Mouse (Mus musculus) liver, embryonic 12.5 days (tissue): ENCODE measurements around the gene Pak6. TPM values are rescaled to one million over a fixed set of nuclear protein-coding genes. Genes with fewer than 3 reads are reported as not detected.

Source experiments
- ATAC-seq: fragments of 200-750 bp; cut with Nextera tagmentation; 2 replicates; pipeline ENCODE4 v1.8.0; 2017; ENCODE audit warnings: moderate number of reproducible peaks, mild to moderate bottlenecking, moderate library complexity
- H3K27ac ChIP-seq: fragments of 300-500 bp; sonication (generic); 2 replicates; pipeline ENCODE4 v1.5.1; 2016; ENCODE audit warnings: mild to moderate bottlenecking
- H3K27me3 ChIP-seq: fragments of 300-500 bp; sonication (generic); replicated peaks from 2 replicates; pipeline ENCODE4 v1.6.1; 2016; ENCODE audit warnings: mild to moderate bottlenecking, moderate library complexity
- H3K36me3 ChIP-seq: fragments of 300-500 bp; sonication (generic); 2 replicates; pipeline ENCODE4 v1.6.1; 2016; ENCODE audit warnings: mild to moderate bottlenecking, moderate library complexity
- H3K4me1 ChIP-seq: fragments of 300-500 bp; sonication (generic); 2 replicates; pipeline ENCODE4 v1.6.1; 2016
- H3K4me2 ChIP-seq: fragments of 300-500 bp; sonication (generic); 2 replicates; pipeline ENCODE4 v1.6.1; 2016; ENCODE audit warnings: mild to moderate bottlenecking, moderate library complexity
- H3K4me3 ChIP-seq: fragments of 300-500 bp; sonication (generic); 2 replicates; pipeline ENCODE4 v1.5.1; 2016; ENCODE audit warnings: mild to moderate bottlenecking, moderate library complexity
- H3K9ac ChIP-seq: fragments of 300-500 bp; sonication (generic); 2 replicates; pipeline ENCODE4 v1.6.1; 2016; ENCODE audit warnings: mild to moderate bottlenecking, moderate library complexity
- H3K9me3 ChIP-seq: fragments of 300-500 bp; sonication (generic); replicated peaks from 2 replicates; pipeline ENCODE4 v1.6.1; 2016; ENCODE audit warnings: mild to moderate bottlenecking, moderate library complexity
- WGBS: fragments of 180-500 bp; shearing (Covaris S2); methylation state at CpG from one replicate; pipeline ENCODE4 v1.1.7; 2016; ENCODE audit not compliant: insufficient replicate concordance; 5-methylcytosine and 5-hydroxymethylcytosine counted together
- polyA plus RNA-seq: library from polyadenylated mRNA; unstranded; fragments of >200 nt; fragmentation: Nextera tagmentation; extraction: Ambion mirVana; gene quantifications from 2 replicates; pipeline ENCODE4 v1.2.1, GENCODE M21; 2016

The Pak6 gene
- polyA plus RNA-seq, 1 experiment from 2014 or later = 1.4 TPM

DNA sequence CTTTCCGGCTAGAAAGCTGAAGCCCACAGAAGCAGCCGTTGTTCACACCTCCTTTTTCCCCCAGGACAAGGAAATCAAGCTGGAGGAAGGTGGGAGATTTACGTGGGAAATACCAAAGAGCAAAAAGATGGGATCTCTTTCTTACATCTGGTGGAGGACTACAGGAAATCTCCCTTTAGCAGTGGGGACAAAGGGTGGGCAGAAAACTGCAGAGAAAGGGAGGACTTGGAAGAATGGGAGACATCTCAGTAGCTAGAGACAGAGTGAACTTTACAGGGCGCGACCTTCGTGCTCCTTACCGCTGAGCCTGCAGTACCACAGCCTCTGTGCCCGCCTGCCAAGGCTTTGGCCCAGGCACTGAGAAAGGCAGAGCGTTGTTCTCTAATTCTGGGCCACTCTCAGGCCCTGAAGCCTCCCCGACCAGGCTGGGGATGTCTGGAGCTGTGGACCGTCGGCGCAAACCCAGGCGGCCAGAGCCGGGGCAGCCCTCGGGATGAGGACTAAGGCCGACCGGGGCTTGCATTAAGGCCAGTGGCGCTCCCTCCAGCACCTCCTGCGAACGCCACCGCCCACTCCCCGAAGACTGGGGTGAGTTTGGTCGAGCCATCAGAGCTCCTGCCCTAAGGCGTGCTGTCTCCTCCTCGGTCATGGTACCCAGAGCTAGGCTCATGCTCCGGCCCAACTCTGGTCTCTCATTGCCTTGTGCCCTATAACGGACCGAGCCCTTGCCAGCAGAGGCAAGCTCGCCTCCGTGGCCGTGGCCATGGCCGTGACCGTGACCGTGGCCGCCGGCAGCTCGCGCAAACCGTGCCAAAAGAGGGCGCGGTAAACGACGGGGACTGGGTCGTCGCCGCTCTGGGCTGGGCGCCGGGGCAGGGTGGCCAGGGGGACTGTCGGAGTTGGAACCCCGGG is 39.1 kb downstream of the Pak6 start:
- H3K9ac ChIP-seq = no peak overlapping the region
- peaks cover 96% of the 10 kb centered on the region for H3K27me3 ChIP-seq
- peak overlapping the region; percentile 50 for H3K4me3 ChIP-seq
- no peaks in the 10 kb centered on the region for H3K36me3 ChIP-seq
- H3K9me3 ChIP-seq = no peaks in the 10 kb centered on the region
- 8% methylated on average over 51 of the region's 51 CpGs for WGBS
- no peak overlapping the region for H3K27ac ChIP-seq
- peak overlapping the region; percentile 71 for H3K4me2 ChIP-seq
- ATAC-seq = no peak
- peaks cover 36% of the 10 kb centered on the region for H3K4me1 ChIP-seq

- Histone ChIP-seq H3K27me3 (peaks cover 98% of the 10 kb centered on the region), H3K4me3 (peak overlapping the region; percentile 50), H3K4me2 (peak overlapping the region; percentile 71), H3K4me1 (peaks cover 36% of the 10 kb centered on the region), H3K27ac (no peak overlapping the region), H3K9ac (0 out of 2 replicates have a peak overlapping the region, but pooled peaks have one; percentile 20), H3K9me3 (no peaks in the 10 kb centered on the region), H3K36me3 (no peaks in the 10 kb centered on the region)
- ATAC-seq = peak; percentile 17; the same call in 1 of the 2 replicates
- WGBS = under 1% methylated on average over 85 of the region's 93 CpGs
Observed at GRCm38 (mm10) chr2:118702883-118703761, 40.0 kb downstream of the Pak6 start.

DNA sequence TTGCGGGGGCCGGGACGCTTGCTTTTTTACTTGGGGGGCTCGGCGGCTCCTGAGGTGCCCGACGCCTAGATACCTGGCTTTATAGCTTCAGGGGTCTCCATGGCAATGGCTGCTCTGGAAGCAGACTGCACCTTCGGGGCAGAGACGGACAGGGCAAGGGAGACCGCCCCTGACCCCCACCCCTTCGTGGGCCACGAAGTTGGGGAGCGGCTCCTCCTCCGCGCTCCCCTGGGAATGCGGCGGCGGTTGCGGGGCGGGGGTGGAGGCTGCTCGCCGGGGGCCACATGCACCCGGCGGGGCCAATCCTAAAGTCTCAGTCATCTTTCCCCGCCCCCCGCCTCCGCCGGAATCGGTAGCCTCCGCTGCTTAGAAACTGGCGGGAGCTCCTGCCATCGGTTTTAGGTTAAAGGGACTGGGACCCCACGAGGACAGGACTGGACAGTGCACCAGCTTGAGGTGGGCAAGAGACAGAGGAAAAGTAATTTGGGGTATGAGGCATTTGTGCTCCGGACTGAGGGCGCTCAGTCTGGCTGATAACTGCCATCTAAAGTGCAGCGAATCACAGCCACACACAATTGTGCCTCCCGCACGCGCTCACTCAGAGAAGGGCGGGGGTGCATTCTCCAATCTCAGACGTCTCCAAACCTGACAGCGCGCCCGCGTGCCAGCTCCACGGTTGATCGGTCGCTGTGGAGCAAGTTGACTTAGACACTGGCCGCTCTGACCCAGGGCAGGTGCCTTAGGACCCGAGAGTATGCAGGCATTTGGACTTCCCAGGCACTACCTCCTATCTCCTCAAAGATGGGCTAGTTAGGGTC is 41.0 kb downstream of the Pak6 start, which contains the start of gene Ankrd63:
Ankrd63 (minus strand) TSS at position 51 of the 818 bp plus-strand sequence.
- WGBS = 3% methylated on average over 50 of the region's 50 CpGs
- Histone ChIP-seq H3K27ac (no peak within 1 kb of the TSS), H3K4me1 (peaks cover 36% of the 10 kb centered on the region), H3K9ac (0 out of 2 replicates have a peak within 1 kb of the TSS, but pooled peaks have one; percentile 20), H3K4me3 (peak within 1 kb of the TSS; percentile 50), H3K27me3 (peaks cover 100% of the 10 kb centered on the region), H3K36me3 (no peaks in the 10 kb centered on the region), H3K9me3 (no peaks in the 10 kb centered on the region), H3K4me2 (peak within 1 kb of the TSS; percentile 71)
- no peak for ATAC-seq

DNA sequence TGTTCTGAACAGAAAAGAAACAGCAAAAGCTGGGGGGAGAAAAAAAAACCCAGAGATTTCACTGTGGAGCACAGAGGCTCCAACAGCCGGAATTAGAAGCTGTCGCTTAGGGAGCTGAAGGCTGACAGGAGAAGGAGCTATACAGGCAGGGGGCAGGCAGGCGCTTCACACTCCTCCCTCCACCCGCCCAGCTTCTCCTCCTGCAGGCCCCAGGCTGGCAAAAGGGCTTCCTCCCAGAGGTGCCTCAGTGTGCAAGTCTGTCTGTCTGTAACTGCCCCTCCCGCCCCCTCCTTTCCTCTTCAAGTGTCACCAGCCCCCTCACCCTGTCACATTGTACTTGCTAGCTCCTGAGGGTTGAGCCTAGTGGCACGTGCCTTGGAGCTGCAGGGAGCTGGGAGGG is 43.3 kb downstream of the Pak6 start:
- H3K9me3 ChIP-seq = no peaks in the 10 kb centered on the region
- no peak overlapping the region for H3K4me3 ChIP-seq
- ATAC-seq = no peak
- 1% methylated on average over 6 of the region's 6 CpGs for WGBS
- no peak overlapping the region for H3K27ac ChIP-seq
- no peaks in the 10 kb centered on the region for H3K36me3 ChIP-seq
- H3K27me3 ChIP-seq = peaks cover 100% of the 10 kb centered on the region
- H3K9ac ChIP-seq = no peak overlapping the region
- peaks cover 40% of the 10 kb centered on the region for H3K4me1 ChIP-seq
- no peak overlapping the region for H3K4me2 ChIP-seq

DNA sequence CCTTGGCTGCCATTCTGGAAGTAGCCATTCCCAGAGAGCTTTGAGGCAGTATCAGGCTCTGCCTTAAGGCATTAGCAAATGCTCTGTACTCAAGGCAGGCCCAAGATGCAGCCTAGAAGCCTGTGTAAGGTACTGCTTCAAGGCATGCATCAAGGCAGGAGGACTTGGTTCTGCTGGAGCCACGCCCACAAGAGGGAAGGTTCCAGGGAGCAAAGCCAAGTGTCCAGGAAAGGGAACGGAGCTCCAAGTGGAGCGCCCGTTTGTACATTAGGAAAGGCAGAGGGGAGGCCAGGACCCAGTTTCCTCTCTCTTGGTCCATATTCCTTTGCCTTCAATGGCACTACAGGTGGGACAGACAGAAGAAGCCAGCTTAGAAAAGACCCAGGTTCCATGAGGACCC is 45.4 kb downstream of the Pak6 start:
- no peak for ATAC-seq
- Histone ChIP-seq H3K4me1 (peaks cover 28% of the 10 kb centered on the region), H3K4me2 (no peak overlapping the region), H3K27me3 (peaks cover 100% of the 10 kb centered on the region), H3K9me3 (no peaks in the 10 kb centered on the region), H3K27ac (no peak overlapping the region), H3K4me3 (no peak overlapping the region), H3K36me3 (no peaks in the 10 kb centered on the region), H3K9ac (no peak overlapping the region)
- 73% methylated on average over 4 of the region's 4 CpGs for WGBS

DNA sequence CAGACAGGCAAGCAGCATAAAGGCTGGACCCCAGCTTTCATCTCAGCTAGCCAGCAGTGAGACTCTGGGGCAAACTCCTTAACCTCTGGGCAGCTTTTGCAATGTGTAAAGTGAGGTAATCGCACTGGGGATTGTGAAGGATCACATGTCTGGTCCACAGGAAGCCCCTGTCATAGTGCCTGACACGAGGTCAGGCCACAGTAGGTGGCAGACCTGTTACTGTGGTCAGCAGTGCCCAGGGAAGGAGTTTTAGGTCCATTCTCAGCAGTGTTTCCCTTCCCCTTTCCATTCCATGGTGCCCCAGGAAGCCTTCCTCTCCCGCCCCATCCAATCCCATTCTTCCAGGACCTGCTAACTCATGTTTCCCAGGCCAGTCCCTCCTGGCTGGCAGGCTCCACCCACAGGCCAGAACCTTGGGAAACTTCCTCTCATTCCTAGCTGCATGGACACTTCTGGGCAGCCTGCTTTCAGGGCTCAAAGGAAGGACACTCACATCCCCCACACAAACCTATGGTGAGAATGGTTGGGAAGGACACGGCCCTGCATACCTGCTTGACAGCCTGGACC is 46.6 kb downstream of the Pak6 start:
- no peaks in the 10 kb centered on the region for H3K36me3 ChIP-seq
- ATAC-seq = no peak
- no peak overlapping the region for H3K27ac ChIP-seq
- H3K4me3 ChIP-seq = no peak overlapping the region
- H3K9ac ChIP-seq = no peak overlapping the region
- peaks cover 92% of the 10 kb centered on the region for H3K27me3 ChIP-seq
- H3K4me2 ChIP-seq = no peak overlapping the region
- H3K4me1 ChIP-seq = peaks cover 18% of the 10 kb centered on the region
- no peaks in the 10 kb centered on the region for H3K9me3 ChIP-seq
- WGBS = 48% methylated on average over 4 of the region's 4 CpGs

GRCm38 (mm10) chr2:118711038-118711494 is 48.0 kb downstream of the Pak6 start:
- peaks cover 18% of the 10 kb centered on the region for H3K4me1 ChIP-seq
- no peak overlapping the region for H3K9ac ChIP-seq
- ATAC-seq = peak; percentile 42
- H3K4me3 ChIP-seq = peak overlapping the region; percentile 29; the same call in 1 of the 2 replicates
- no peak overlapping the region for H3K27ac ChIP-seq
- H3K9me3 ChIP-seq = no peaks in the 10 kb centered on the region
- no peaks in the 10 kb centered on the region for H3K36me3 ChIP-seq
- H3K27me3 ChIP-seq = peaks cover 85% of the 10 kb centered on the region
- WGBS = 24% methylated on average over 36 of the region's 36 CpGs
- peak overlapping the region; percentile 54 for H3K4me2 ChIP-seq

DNA sequence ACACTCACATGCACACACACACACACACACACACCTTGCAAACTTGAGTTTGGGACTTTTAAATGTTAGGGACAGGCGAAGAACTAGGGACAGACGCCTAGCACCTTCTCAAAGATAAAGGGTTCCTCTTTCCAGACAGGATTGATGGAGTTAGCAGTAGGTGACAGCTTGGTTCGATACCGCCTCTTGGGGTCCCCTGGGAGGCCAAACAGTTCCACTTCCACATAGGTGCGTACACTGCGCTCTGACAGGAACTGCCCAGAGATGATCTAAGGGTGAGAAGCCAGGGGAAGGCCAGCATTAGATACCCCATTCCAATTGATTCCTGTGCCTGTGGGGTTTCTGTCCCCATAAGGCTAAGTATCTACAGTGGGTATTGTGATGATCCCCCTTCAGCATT is 50.5 kb downstream of the Pak6 start:
- H3K36me3 ChIP-seq = no peaks in the 10 kb centered on the region
- no peak overlapping the region for H3K4me3 ChIP-seq
- H3K9ac ChIP-seq = no peak overlapping the region
- H3K27ac ChIP-seq = no peak overlapping the region
- WGBS = 63% methylated on average over 6 of the region's 6 CpGs
- H3K9me3 ChIP-seq = no peaks in the 10 kb centered on the region
- ATAC-seq = no peak
- H3K27me3 ChIP-seq = peaks cover 71% of the 10 kb centered on the region
- H3K4me2 ChIP-seq = no peak overlapping the region
- peaks cover 18% of the 10 kb centered on the region for H3K4me1 ChIP-seq

- peaks cover 65% of the 10 kb centered on the region for H3K27me3 ChIP-seq
- no peak overlapping the region for H3K4me2 ChIP-seq
- H3K4me3 ChIP-seq = no peak overlapping the region
- H3K9ac ChIP-seq = no peak overlapping the region
- no peaks in the 10 kb centered on the region for H3K9me3 ChIP-seq
- peaks cover 18% of the 10 kb centered on the region for H3K4me1 ChIP-seq
- H3K27ac ChIP-seq = no peak overlapping the region
- WGBS = 54% methylated on average over 4 of the region's 4 CpGs
- H3K36me3 ChIP-seq = no peaks in the 10 kb centered on the region
- no peak for ATAC-seq
Observed at GRCm38 (mm10) chr2:118714230-118714629, 51.1 kb downstream of the Pak6 start.

DNA sequence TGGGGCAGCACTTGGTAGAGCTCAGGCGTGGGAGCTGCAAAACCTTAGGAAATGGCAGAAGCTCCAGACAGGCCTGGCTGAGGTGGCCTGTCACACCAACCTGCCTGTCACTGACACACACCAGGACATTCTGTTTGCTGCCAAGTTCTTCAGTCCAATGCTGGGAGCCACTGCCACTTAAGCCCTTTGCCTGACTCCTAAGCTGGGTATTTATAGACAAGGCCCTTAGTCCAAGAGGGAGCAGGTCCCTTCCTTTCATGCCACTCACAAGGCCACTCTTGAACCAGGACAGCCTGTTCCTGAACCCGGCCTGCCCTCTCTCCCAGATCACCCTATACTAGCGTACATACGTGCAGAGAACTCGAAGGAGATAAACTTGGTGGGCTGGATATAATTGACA is 53.6 kb downstream of the Pak6 start:
- Histone ChIP-seq H3K9me3 (no peaks in the 10 kb centered on the region), H3K27me3 (peaks cover 41% of the 10 kb centered on the region), H3K4me1 (peaks cover under 1% of the 10 kb centered on the region; the same call in 1 of the 2 replicates), H3K4me3 (no peak overlapping the region), H3K36me3 (no peaks in the 10 kb centered on the region), H3K27ac (no peak overlapping the region), H3K4me2 (no peak overlapping the region), H3K9ac (no peak overlapping the region)
- 60% methylated on average over 5 of the region's 5 CpGs for WGBS
- ATAC-seq = no peak
